Mouse (Mus musculus): ENCODE measurements around the gene Pla2g6. TPM values are rescaled to one million over a fixed set of nuclear protein-coding genes. Genes with fewer than 3 reads are reported as not detected.

Gene Pla2g6
- polyA plus RNA-seq, 1 experiment from 2014 or later = 35.4 TPM

- Histone ChIP-seq H3K9ac (replicated peaks) (no peak overlapping the region), H3K9me3 (no peaks in the 10 kb centered on the region), H3K27me3 (no peaks in the 10 kb centered on the region), H3K4me3 (no peak overlapping the region), H3K4me1 (peaks cover 21% of the 10 kb centered on the region), H3K36me3 (no peaks in the 10 kb centered on the region), H3K27ac (replicated peaks) (no peak overlapping the region), H3K4me2 (replicated peaks) (peak overlapping the region; percentile 74)
- 92% methylated on average over 4 of the region's 4 CpGs for WGBS
- ATAC-seq (ENCODE audit: low FRiP score, low read depth) = no peak
Observed at GRCm38 (mm10) chr15:79328939-79329275, 717 bp upstream of the Pla2g6 start.

- Histone ChIP-seq H3K4me1 (peaks cover 26% of the 10 kb centered on the region), H3K4me3 (peak overlapping the region; percentile 56), H3K27ac (replicated peaks) (peak overlapping the region; percentile 82), H3K4me2 (replicated peaks) (peak overlapping the region; percentile 74), H3K36me3 (no peaks in the 10 kb centered on the region), H3K27me3 (no peaks in the 10 kb centered on the region), H3K9ac (replicated peaks) (peak overlapping the region; percentile 65), H3K9me3 (no peaks in the 10 kb centered on the region)
- 10% methylated on average over 20 of the region's 20 CpGs for WGBS
- ATAC-seq (ENCODE audit: low FRiP score, low read depth) = no peak
Observed at GRCm38 (mm10) chr15:79326971-79327961, 924 bp downstream of the Pla2g6 start.

- peaks cover 26% of the 10 kb centered on the region for H3K4me1 ChIP-seq
- H3K4me3 ChIP-seq = no peak overlapping the region
- peak overlapping the region; percentile 43; the same call in 1 of the 2 replicates for H3K27ac ChIP-seq (replicated peaks)
- no peak overlapping the region for H3K9ac ChIP-seq (replicated peaks)
- H3K4me2 ChIP-seq (replicated peaks) = 0 out of 2 replicates have a peak overlapping the region, but pooled peaks have one; percentile 14
- no peaks in the 10 kb centered on the region for H3K27me3 ChIP-seq
- H3K36me3 ChIP-seq = no peaks in the 10 kb centered on the region
- WGBS = 74% methylated on average over 4 of the region's 4 CpGs
- no peaks in the 10 kb centered on the region for H3K9me3 ChIP-seq
- ATAC-seq (ENCODE audit: low FRiP score, low read depth) = no peak
Observed at GRCm38 (mm10) chr15:79326264-79326663, 1.9 kb downstream of the Pla2g6 start.

GRCm38 (mm10) chr15:79325742-79326141, 2.4 kb downstream of the Pla2g6 start:
- Histone ChIP-seq H3K4me3 (no peak overlapping the region), H3K27me3 (no peaks in the 10 kb centered on the region), H3K4me1 (peaks cover 26% of the 10 kb centered on the region), H3K27ac (replicated peaks) (peak overlapping the region; percentile 43; the same call in 1 of the 2 replicates), H3K9ac (replicated peaks) (no peak overlapping the region), H3K9me3 (no peaks in the 10 kb centered on the region), H3K36me3 (no peaks in the 10 kb centered on the region), H3K4me2 (replicated peaks) (no peak overlapping the region)
- ATAC-seq (ENCODE audit: low FRiP score, low read depth) = no peak
- 72% methylated on average over 3 of the region's 3 CpGs for WGBS

- Histone ChIP-seq H3K27ac (replicated peaks) (no peak overlapping the region), H3K9ac (replicated peaks) (no peak overlapping the region), H3K27me3 (no peaks in the 10 kb centered on the region), H3K4me1 (peaks cover 26% of the 10 kb centered on the region), H3K9me3 (no peaks in the 10 kb centered on the region), H3K36me3 (no peaks in the 10 kb centered on the region), H3K4me2 (replicated peaks) (no peak overlapping the region), H3K4me3 (no peak overlapping the region)
- 85% methylated on average over 3 of the region's 3 CpGs for WGBS
- no peak for ATAC-seq (ENCODE audit: low FRiP score, low read depth)
Observed at GRCm38 (mm10) chr15:79324373-79324772, 3.8 kb downstream of the Pla2g6 start.

- Histone ChIP-seq H3K4me3 (no peak overlapping the region), H3K27ac (replicated peaks) (no peak overlapping the region), H3K36me3 (no peaks in the 10 kb centered on the region), H3K9ac (replicated peaks) (no peak overlapping the region), H3K9me3 (no peaks in the 10 kb centered on the region), H3K4me1 (peaks cover 26% of the 10 kb centered on the region), H3K4me2 (replicated peaks) (no peak overlapping the region), H3K27me3 (no peaks in the 10 kb centered on the region)
- no peak for ATAC-seq (ENCODE audit: low FRiP score, low read depth)
- 90% methylated on average over 4 of the region's 4 CpGs for WGBS
Observed at GRCm38 (mm10) chr15:79323791-79324155, 4.4 kb downstream of the Pla2g6 start.

GRCm38 (mm10) chr15:79322991-79323790, 5.0 kb downstream of the Pla2g6 start:
- peaks cover 26% of the 10 kb centered on the region for H3K4me1 ChIP-seq
- H3K9ac ChIP-seq (replicated peaks) = no peak overlapping the region; the same call in 1 of the 2 replicates
- H3K4me3 ChIP-seq = no peak overlapping the region
- no peak overlapping the region for H3K4me2 ChIP-seq (replicated peaks)
- no peak overlapping the region for H3K27ac ChIP-seq (replicated peaks)
- WGBS = 85% methylated on average over 6 of the region's 6 CpGs
- ATAC-seq (ENCODE audit: low FRiP score, low read depth) = no peak
- H3K36me3 ChIP-seq = no peaks in the 10 kb centered on the region
- no peaks in the 10 kb centered on the region for H3K27me3 ChIP-seq
- H3K9me3 ChIP-seq = no peaks in the 10 kb centered on the region

- H3K4me3 ChIP-seq = no peak overlapping the region
- no peaks in the 10 kb centered on the region for H3K36me3 ChIP-seq
- no peak overlapping the region for H3K27ac ChIP-seq (replicated peaks)
- no peak overlapping the region; the same call in 1 of the 2 replicates for H3K9ac ChIP-seq (replicated peaks)
- H3K27me3 ChIP-seq = no peaks in the 10 kb centered on the region
- peaks cover 25% of the 10 kb centered on the region for H3K4me1 ChIP-seq
- no peak overlapping the region for H3K4me2 ChIP-seq (replicated peaks)
- whole genome bisulfite sequencing = 84% methylated on average over 11 of the region's 11 CpGs
- no peak for ATAC-seq (ENCODE audit: low FRiP score, low read depth)
- H3K9me3 ChIP-seq = no peaks in the 10 kb centered on the region
Observed at GRCm38 (mm10) chr15:79322281-79322990, 5.8 kb downstream of the Pla2g6 start.

GRCm38 (mm10) chr15:79321733-79322190, 6.4 kb downstream of the Pla2g6 start:
- H3K9me3 ChIP-seq = no peaks in the 10 kb centered on the region
- H3K4me2 ChIP-seq (replicated peaks) = no peak overlapping the region
- H3K36me3 ChIP-seq = no peaks in the 10 kb centered on the region
- H3K27me3 ChIP-seq = no peaks in the 10 kb centered on the region
- H3K9ac ChIP-seq (replicated peaks) = no peak overlapping the region
- H3K4me1 ChIP-seq = peaks cover 18% of the 10 kb centered on the region
- H3K27ac ChIP-seq (replicated peaks) = no peak overlapping the region
- ATAC-seq (ENCODE audit: low FRiP score, low read depth) = no peak
- H3K4me3 ChIP-seq = no peak overlapping the region
- WGBS = 83% methylated on average over 5 of the region's 5 CpGs

- no peak overlapping the region for H3K4me2 ChIP-seq (replicated peaks)
- no peak overlapping the region; the same call in 1 of the 2 replicates for H3K9ac ChIP-seq (replicated peaks)
- no peak for ATAC-seq (ENCODE audit: low FRiP score, low read depth)
- no peaks in the 10 kb centered on the region for H3K4me1 ChIP-seq
- peaks cover 15% of the 10 kb centered on the region; the same call in 1 of the 2 replicates for H3K36me3 ChIP-seq
- no peak overlapping the region for H3K4me3 ChIP-seq
- no peak overlapping the region for H3K27ac ChIP-seq (replicated peaks)
- H3K27me3 ChIP-seq = no peaks in the 10 kb centered on the region
- H3K9me3 ChIP-seq = no peaks in the 10 kb centered on the region
- WGBS = 80% methylated on average over 8 of the region's 8 CpGs
Observed at GRCm38 (mm10) chr15:79313848-79314369, 14.3 kb downstream of the Pla2g6 start.

- H3K4me1 ChIP-seq = no peaks in the 10 kb centered on the region
- H3K4me3 ChIP-seq = no peak overlapping the region
- peaks cover 26% of the 10 kb centered on the region for H3K36me3 ChIP-seq
- H3K27me3 ChIP-seq = no peaks in the 10 kb centered on the region
- H3K9me3 ChIP-seq = no peaks in the 10 kb centered on the region
- 76% methylated on average over 4 of the region's 4 CpGs for WGBS
- ATAC-seq (ENCODE audit: low FRiP score, low read depth) = no peak
- no peak overlapping the region for H3K27ac ChIP-seq (replicated peaks)
- H3K4me2 ChIP-seq (replicated peaks) = no peak overlapping the region
- no peak overlapping the region for H3K9ac ChIP-seq (replicated peaks)
Observed at GRCm38 (mm10) chr15:79307861-79308260, 20.3 kb downstream of the Pla2g6 start.
